Mouse (Mus musculus) liver, postnatal 0 days (tissue): ENCODE data around the gene Slc38a1.

Experiments used
- CTCF ChIP-seq: sonication (generic); IDR thresholded peaks from 2 replicates; pipeline ENCODE4 v1.5.1; 2016; ENCODE audit warnings: antibody characterized with exemption, low read depth
- EP300 ChIP-seq: IDR thresholded peaks from 2 replicates; pipeline ENCODE4 v1.6.1; 2016; ENCODE audit warnings: antibody characterized with exemption, low read depth, mild to moderate bottlenecking

DNA sequence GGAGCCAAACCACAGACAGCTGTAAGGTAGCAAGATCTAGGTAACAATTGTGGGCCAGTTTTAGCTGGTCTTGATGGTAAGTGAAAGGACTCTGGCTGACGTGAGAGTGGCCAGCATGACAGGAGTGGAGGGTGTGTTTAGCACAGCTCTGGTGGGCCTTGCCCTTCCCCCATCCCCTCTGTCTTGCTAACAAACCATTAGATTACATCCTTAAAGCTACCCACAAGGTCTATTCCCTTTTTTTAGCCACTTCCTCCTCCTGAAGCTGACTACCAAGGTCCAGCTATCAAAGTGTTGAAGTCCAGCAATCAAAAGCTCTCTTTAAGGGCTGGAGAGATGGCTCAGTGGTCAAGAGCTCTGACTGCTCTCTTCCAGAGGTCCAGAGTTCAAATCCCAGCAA lies 78.9 kb downstream of the Slc38a1 start:
- no peak for TF ChIP-seq CTCF
- TF ChIP-seq EP300, result no peak
